In the genomic region with DNA sequence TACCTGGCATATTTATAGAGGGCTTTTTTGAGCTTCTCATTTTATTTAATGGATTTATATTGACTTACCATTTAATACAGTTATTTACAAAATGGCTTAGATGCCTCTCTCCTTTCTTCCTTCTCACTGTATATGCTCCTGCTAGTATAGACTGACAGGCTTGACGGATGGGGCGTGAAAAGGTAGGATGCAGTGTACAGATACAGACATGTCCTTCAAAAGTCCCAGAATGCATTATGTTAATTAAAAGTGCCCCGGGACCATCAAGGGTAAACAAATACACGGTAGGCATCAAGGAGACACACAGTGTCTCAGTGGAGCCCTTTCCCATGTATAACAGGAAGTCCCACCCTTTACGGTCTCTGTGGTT, we compare ENCODE assay signal across 15 mouse cellular contexts. TPM values are rescaled to one million over a fixed set of nuclear protein-coding genes. Genes with fewer than 3 reads are reported as not detected.
A peak's percentile ranks its signal among the peaks of the same experiment; 100 is the strongest.
DNase-seq lines count a peak whose midpoint lies in the region; ATAC-seq and TF ChIP-seq lines count a peak whose summit lies in the region.
"Had no signal": no experiment of that assay in that cellular context is flagged by ENCODE, and none has a peak within 500 bp of the region (broad histone marks: within the 10 kb centered on the region; RNA-seq: fewer than 3 reads in every experiment).

No protein-coding gene starts in this region.

- TF ChIP-seq CTCF in layer of hippocampus, adult 2 months (conservative IDR thresholded peaks at IDR 0.05): no peak

- no peaks in the 10 kb centered on the region for H3K4me1 ChIP-seq in hindbrain, embryonic 16.5 days (ENCODE audit: control insufficient read depth, insufficient read depth, low read depth, low read length)
- no peaks in the 10 kb centered on the region for H3K4me1 ChIP-seq in kidney, embryonic 14.5 days (ENCODE audit: control insufficient read depth, insufficient read depth, low read length)
- H3K4me1 ChIP-seq: embryonic facial prominence, embryonic 12.5 days; heart, embryonic 15.5 days had no signal

- H3K27me3 ChIP-seq in hindbrain, embryonic 16.5 days (replicated peaks; ENCODE audit: control insufficient read depth, insufficient read depth, low read length): no peaks in the 10 kb centered on the region
- no peaks in the 10 kb centered on the region for H3K27me3 ChIP-seq in kidney, embryonic 14.5 days (ENCODE audit: control insufficient read depth, insufficient read depth, low read length)
- H3K27me3 ChIP-seq: embryonic facial prominence, embryonic 12.5 days; forebrain, embryonic 15.5 days; heart, embryonic 15.5 days had no signal

- H3K4me3 ChIP-seq in layer of hippocampus, adult 2 months: no peak overlapping the region
- no peak overlapping the region for H3K4me3 ChIP-seq in hindbrain, embryonic 16.5 days (ENCODE audit: low read length)
- no peak overlapping the region for H3K4me3 ChIP-seq in kidney, embryonic 14.5 days (ENCODE audit: low read length)
- H3K4me3 ChIP-seq: embryonic facial prominence, embryonic 12.5 days; forebrain, embryonic 15.5 days; heart, embryonic 15.5 days had no signal

- H3K9me3 ChIP-seq in hindbrain, embryonic 16.5 days (ENCODE audit: control insufficient read depth, low read length): no peaks in the 10 kb centered on the region
- H3K9me3 ChIP-seq in kidney, embryonic 14.5 days (ENCODE audit: control insufficient read depth, low read length): no peaks in the 10 kb centered on the region
- H3K9me3 ChIP-seq: embryonic facial prominence, embryonic 12.5 days; forebrain, embryonic 15.5 days; G1E; heart, embryonic 15.5 days had no signal

- no peak for ATAC-seq in hindbrain, embryonic 16.5 days
- no peak for ATAC-seq in kidney, embryonic 14.5 days (ENCODE audit: low FRiP score, low TSS enrichment)
- ATAC-seq: forebrain, embryonic 15.5 days had no signal

- WGBS in hindbrain, embryonic 16.5 days: 75% methylated on average over 5 of the region's 5 CpGs
- 86% methylated on average over 5 of the region's 5 CpGs for WGBS in kidney, embryonic 14.5 days

- no peaks in the 10 kb centered on the region for H3K36me3 ChIP-seq in hindbrain, embryonic 16.5 days (ENCODE audit: control insufficient read depth, insufficient read depth, low read length)
- H3K36me3 ChIP-seq in kidney, embryonic 14.5 days (ENCODE audit: control insufficient read depth, insufficient read depth, low read length): no peaks in the 10 kb centered on the region
- H3K36me3 ChIP-seq: embryonic facial prominence, embryonic 12.5 days; forebrain, embryonic 15.5 days; G1E; heart, embryonic 15.5 days had no signal

- no peak for DNase-seq in layer of hippocampus, adult 2 months (ENCODE audit: low spot score in 2 of 2)
- DNase-seq in layer of hippocampus, postnatal 10 days (ENCODE audit: low spot score in 2 of 2): no peak
- peak; percentile 8 for DNase-seq in R1 (ENCODE audit: low read depth, low spot score)
- no peak for DNase-seq in heart, adult 18-20 months
- DNase-seq: adrenal gland, postnatal 10 days; gastrocnemius, postnatal 36 days; heart, adult 11 months; heart, postnatal 14 days had no signal

- H3K27ac ChIP-seq in layer of hippocampus, adult 2 months: peak overlapping the region; percentile 33
- H3K27ac ChIP-seq in hindbrain, embryonic 16.5 days (ENCODE audit: low read depth, low read length): 0 out of 2 replicates have a peak overlapping the region, but pooled peaks have one; percentile 23
- H3K27ac ChIP-seq in kidney, embryonic 14.5 days (ENCODE audit: low read depth, low read length): no peak overlapping the region
- H3K27ac ChIP-seq: embryonic facial prominence, embryonic 12.5 days; forebrain, embryonic 15.5 days; heart, embryonic 15.5 days had no signal

- H3K9ac ChIP-seq in hindbrain, embryonic 16.5 days (ENCODE audit: low read depth, low read length): no peak overlapping the region
- no peak overlapping the region for H3K9ac ChIP-seq in kidney, embryonic 14.5 days (ENCODE audit: low read depth, low read length)
- H3K9ac ChIP-seq: embryonic facial prominence, embryonic 12.5 days; forebrain, embryonic 15.5 days; heart, embryonic 15.5 days had no signal

- H3K4me2 ChIP-seq in hindbrain, embryonic 16.5 days (ENCODE audit: low read length): no peak overlapping the region
- H3K4me2 ChIP-seq in kidney, embryonic 14.5 days (replicated peaks; ENCODE audit: low read depth, low read length): no peak overlapping the region
- H3K4me2 ChIP-seq: embryonic facial prominence, embryonic 12.5 days; forebrain, embryonic 15.5 days; heart, embryonic 11.5 days; heart, embryonic 15.5 days had no signal

RNA-seq across cellular contexts. Expression of gene Smc5, which starts 44.3 kb away (rescaled TPM):
- 10 to 100 TPM; 31.7 to 40.8 TPM for total RNA-seq in layer of hippocampus, adult 2 months (2021)
- 10 to 100 TPM; 39.1 to 41.3 TPM for total RNA-seq in layer of hippocampus, postnatal 10 days (2021)
- 21.2 and 22.5 TPM in 2 replicates for polyA plus RNA-seq in hindbrain, embryonic 16.5 days (2015; fragmentation: Nextera tagmentation; extraction: Ambion mirVana)
- 23.4 and 41.9 TPM in 2 replicates for polyA plus RNA-seq in kidney, embryonic 14.5 days (2014; fragmentation: Nextera tagmentation; extraction: Ambion mirVana)
- 10 to 100 TPM; 19.3 to 19.5 TPM for total RNA-seq in heart, adult 18-20 months (2021)
